8 mouse cellular contexts compared by ENCODE assay signal in the genomic region with DNA sequence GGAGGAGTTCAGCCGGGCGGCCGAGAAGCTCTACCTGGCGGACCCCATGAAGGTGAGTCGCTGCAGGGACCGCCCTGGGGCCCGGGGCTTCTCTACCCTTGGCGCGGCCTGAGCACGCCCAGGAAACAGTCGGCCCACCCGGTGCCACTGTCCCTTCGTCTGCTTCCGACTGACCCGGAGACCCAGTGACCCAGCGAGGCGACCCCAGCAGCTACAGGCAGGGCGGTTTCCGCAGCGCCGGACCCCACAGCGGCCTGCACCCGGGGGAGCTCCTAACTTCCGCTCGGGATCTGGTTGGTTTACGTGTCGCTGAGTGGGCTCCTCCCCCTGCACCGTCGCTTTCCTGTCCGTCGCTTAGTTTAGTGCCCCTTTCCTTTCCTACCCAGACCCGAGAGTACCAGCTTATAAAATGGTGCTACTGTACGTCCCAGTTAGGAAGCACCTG. TPM values are rescaled to one million over a fixed set of nuclear protein-coding genes. Genes with fewer than 3 reads are reported as not detected.
DNase-seq lines count a peak whose midpoint lies in the region; ATAC-seq and TF ChIP-seq lines count a peak whose summit lies in the region.

No protein-coding gene starts in this region.

- ATAC-seq in forebrain, embryonic 12.5 days (ENCODE audit: low FRiP score), result peak; percentile 93
- ATAC-seq in neural tube, embryonic 15.5 days (ENCODE audit: low FRiP score), result peak; percentile 96

- H3K9me3 ChIP-seq in forebrain, embryonic 12.5 days, result 0 out of 2 replicates have a peak, but pooled peaks cover 3% of the 10 kb centered on the region
- no peaks in the 10 kb centered on the region for H3K9me3 ChIP-seq in neural tube, embryonic 15.5 days (replicated peaks)

- H3K27me3 ChIP-seq in forebrain, embryonic 12.5 days, result peaks cover 5% of the 10 kb centered on the region; the same call in 1 of the 2 replicates
- no peaks in the 10 kb centered on the region for H3K27me3 ChIP-seq in neural tube, embryonic 15.5 days (replicated peaks)

- H3K4me2 ChIP-seq in forebrain, embryonic 12.5 days, result peak overlapping the region; percentile 62
- H3K4me2 ChIP-seq in neural tube, embryonic 15.5 days, result peak overlapping the region; percentile 63

- H3K4me3 ChIP-seq in forebrain, embryonic 12.5 days (replicated peaks), result peak overlapping the region; percentile 89
- peak overlapping the region; percentile 94 for H3K4me3 ChIP-seq in lung, adult 2 months (replicated peaks; ENCODE audit: extremely low read depth, low read depth, low read length)
- H3K4me3 ChIP-seq in neural tube, embryonic 15.5 days (replicated peaks), result peak overlapping the region; percentile 69

- peaks cover 11% of the 10 kb centered on the region; the same call in 1 of the 2 replicates for H3K36me3 ChIP-seq in forebrain, embryonic 12.5 days (replicated peaks)
- peaks cover 16% of the 10 kb centered on the region for H3K36me3 ChIP-seq in neural tube, embryonic 15.5 days

- no peak for TF ChIP-seq CTCF in lung, adult 2 months (IDR thresholded peaks at IDR 0.05; ENCODE audit: insufficient read depth, low read length)

- peaks cover 15% of the 10 kb centered on the region for H3K4me1 ChIP-seq in forebrain, embryonic 12.5 days
- H3K4me1 ChIP-seq in lung, adult 2 months (ENCODE audit: control insufficient read depth, insufficient read depth, low read length), result peaks cover 3% of the 10 kb centered on the region; the same call in 1 of the 2 replicates
- peaks cover 30% of the 10 kb centered on the region for H3K4me1 ChIP-seq in neural tube, embryonic 15.5 days

- peak overlapping the region; percentile 64 for H3K9ac ChIP-seq in forebrain, embryonic 12.5 days
- peak overlapping the region; percentile 79 for H3K9ac ChIP-seq in neural tube, embryonic 15.5 days (replicated peaks)

- DNase-seq in ES-CJ7 (ENCODE audit: low read depth, low spot score), result peak; percentile 96
- DNase-seq in c-Kit-positive CD71-positive TER-119-positive erythroid progenitor cells, embryonic 14.5 days (ENCODE audit: low spot score), result peak; percentile 75
- peak; percentile 88 to 90 for DNase-seq in heart, postnatal 10 days
- peak; percentile 70 to 86 for DNase-seq in layer of hippocampus, adult 18-20 months (ENCODE audit: low spot score in 2 of 2)
- DNase-seq in lung, adult 2 months, result no peak
- DNase-seq in testis, postnatal 10 days (ENCODE audit: low spot score), result peak; percentile 89

- intact Hi-C loops in heart, postnatal 10 days (cut with DNase I), result no loop called here

- under 1% methylated on average over 33 of the region's 33 CpGs for WGBS in forebrain, embryonic 12.5 days
- under 1% methylated on average over 33 of the region's 33 CpGs for WGBS in lung, adult 2 months
- under 1% methylated on average over 33 of the region's 33 CpGs for WGBS in neural tube, embryonic 15.5 days

- H3K27ac ChIP-seq in forebrain, embryonic 12.5 days, result peak overlapping the region; percentile 68
- H3K27ac ChIP-seq in neural tube, embryonic 15.5 days (replicated peaks), result peak overlapping the region; percentile 83

- TF ChIP-seq POLR2A in lung, adult 2 months (IDR thresholded peaks at IDR 0.05; ENCODE audit: borderline replicate concordance, extremely low read depth, low read depth, low read length), result peak; percentile 52; the same call in 1 of the 2 replicates

RNA-seq across cellular contexts. Expression of gene Srp9, which starts 0.4 kb away (rescaled TPM):
- 156 and 160 TPM in 2 replicates for polyA plus RNA-seq in forebrain, embryonic 12.5 days (2016; fragmentation: Nextera tagmentation; extraction: Ambion mirVana)
- total RNA-seq in heart, postnatal 10 days (2021), result 10 to 100 TPM; 48.1 to 49.0 TPM
- 10 to 100 TPM; 71.7 to 73.8 TPM for total RNA-seq in layer of hippocampus, adult 18-20 months (2021)
- polyA plus RNA-seq in lung, adult 2 months (2012; rRNA removed), result 26.8 and 33.9 TPM in 2 replicates
- polyA plus RNA-seq in neural tube, embryonic 15.5 days (2015; fragmentation: Nextera tagmentation; extraction: Ambion mirVana), result 132 and 140 TPM in 2 replicates

RNA-seq across cellular contexts. Expression of gene Vmn1r1, which starts 39.3 kb away (rescaled TPM):
- not detected in 2 replicates for polyA plus RNA-seq in forebrain, embryonic 12.5 days (2016; fragmentation: Nextera tagmentation; extraction: Ambion mirVana)
- not detected for total RNA-seq in heart, postnatal 10 days (2021)
- not detected for total RNA-seq in layer of hippocampus, adult 18-20 months (2021)
- not detected in 2 replicates for polyA plus RNA-seq in lung, adult 2 months (2012; rRNA removed)
- polyA plus RNA-seq in neural tube, embryonic 15.5 days (2015; fragmentation: Nextera tagmentation; extraction: Ambion mirVana), result not detected in 2 replicates
